Mouse (Mus musculus) testis, adult 2 months (tissue): ENCODE measurements at regions not wholly inside any gene's neighbourhood (a gene's known extent, or its start where the extent isn't known, plus 50 kb on each side); places are given as distances from the start of the nearest gene placed in this dataset.

ENCODE experiments used
- H3K27ac ChIP-seq: fragments of 200-500 bp; 2 replicates; pipeline ENCODE4 v1.5.1; 2012; ENCODE audit warnings: low read depth, low read length; ENCODE audit not compliant: control insufficient read depth, insufficient read depth
- H3K27me3 ChIP-seq: fragments of 200-500 bp; 2 replicates; pipeline ENCODE4 v1.6.1; 2012; ENCODE audit warnings: mild to moderate bottlenecking, low read length, moderate library complexity; ENCODE audit not compliant: control insufficient read depth, insufficient read depth
- H3K36me3 ChIP-seq: fragments of 200-500 bp; 2 replicates; pipeline ENCODE4 v1.6.1; 2012; ENCODE audit warnings: mild to moderate bottlenecking, low read length; ENCODE audit not compliant: control insufficient read depth, insufficient read depth
- H3K4me1 ChIP-seq: fragments of 200-500 bp; 2 replicates; pipeline ENCODE4 v1.6.1; 2012; ENCODE audit warnings: low read length; ENCODE audit not compliant: control insufficient read depth, insufficient read depth
- H3K4me3 ChIP-seq: fragments of 200-500 bp; 2 replicates; pipeline ENCODE4 v1.5.1; 2012; ENCODE audit warnings: low read depth, mild to moderate bottlenecking, low read length, moderate library complexity, mixed read lengths; ENCODE audit not compliant: control insufficient read depth
- CTCF ChIP-seq: fragments of 200-500 bp; IDR thresholded peaks from 2 replicates; pipeline ENCODE4 v1.5.1; 2012; ENCODE audit warnings: low read depth, mild to moderate bottlenecking, inconsistent platforms, low read length, moderate library complexity; ENCODE audit not compliant: control insufficient read depth, insufficient read depth, insufficient replicate concordance
- POLR2A ChIP-seq: fragments of 200-500 bp; IDR thresholded peaks from 2 replicates; pipeline ENCODE4 v1.6.1; 2012; ENCODE audit warnings: low read depth, mild to moderate bottlenecking, inconsistent platforms, low read length, moderate library complexity; ENCODE audit not compliant: control insufficient read depth

DNA sequence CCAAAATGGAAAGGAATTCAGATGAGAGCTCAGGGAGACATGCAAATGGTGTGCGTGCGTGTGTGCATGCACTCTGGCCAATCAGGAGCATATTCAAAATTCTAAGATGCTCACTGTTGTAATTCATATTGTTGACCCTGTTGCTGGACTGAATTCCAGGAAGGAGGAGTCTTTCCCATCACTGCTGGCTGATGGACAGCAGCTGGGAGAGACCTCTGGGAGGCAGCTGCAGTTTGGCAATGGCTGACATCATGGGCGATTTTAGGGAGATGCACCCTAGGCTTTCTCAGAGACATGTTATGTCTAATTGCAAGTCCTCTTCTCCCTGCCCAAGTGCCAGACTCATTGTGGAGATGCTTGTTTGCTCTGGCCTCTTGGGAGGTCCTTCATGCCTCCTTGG, 220.6 kb upstream of the Myocd start:
- no peaks in the 10 kb centered on the region for H3K36me3 ChIP-seq
- no peaks in the 10 kb centered on the region for H3K27me3 ChIP-seq
- no peak overlapping the region for H3K27ac ChIP-seq
- TF ChIP-seq CTCF (no peak), POLR2A (no peak)
- peaks cover 2% of the 10 kb centered on the region; the same call in 1 of the 2 replicates for H3K4me1 ChIP-seq
- no peak overlapping the region for H3K4me3 ChIP-seq

- Histone ChIP-seq H3K27ac (no peak overlapping the region), H3K4me3 (no peak overlapping the region)
- TF ChIP-seq POLR2A (no peak), CTCF (no peak)
Measured at GRCm38 (mm10) chr11:65475821-65476540, 206.2 kb upstream of the Myocd start.

GRCm38 (mm10) chr11:65475302-65475701, 205.5 kb upstream of the Myocd start:
- Histone ChIP-seq H3K36me3 (no peaks in the 10 kb centered on the region), H3K27me3 (no peaks in the 10 kb centered on the region), H3K4me3 (no peak overlapping the region), H3K4me1 (no peaks in the 10 kb centered on the region), H3K27ac (no peak overlapping the region)
- TF ChIP-seq CTCF (no peak), POLR2A (no peak)

More at GRCm38 (mm10) chr11:65475821-65476540, 206.2 kb upstream of the Myocd start:
- Histone ChIP-seq H3K27me3 (no peaks in the 10 kb centered on the region), H3K36me3 (no peaks in the 10 kb centered on the region), H3K4me1 (no peaks in the 10 kb centered on the region)

DNA sequence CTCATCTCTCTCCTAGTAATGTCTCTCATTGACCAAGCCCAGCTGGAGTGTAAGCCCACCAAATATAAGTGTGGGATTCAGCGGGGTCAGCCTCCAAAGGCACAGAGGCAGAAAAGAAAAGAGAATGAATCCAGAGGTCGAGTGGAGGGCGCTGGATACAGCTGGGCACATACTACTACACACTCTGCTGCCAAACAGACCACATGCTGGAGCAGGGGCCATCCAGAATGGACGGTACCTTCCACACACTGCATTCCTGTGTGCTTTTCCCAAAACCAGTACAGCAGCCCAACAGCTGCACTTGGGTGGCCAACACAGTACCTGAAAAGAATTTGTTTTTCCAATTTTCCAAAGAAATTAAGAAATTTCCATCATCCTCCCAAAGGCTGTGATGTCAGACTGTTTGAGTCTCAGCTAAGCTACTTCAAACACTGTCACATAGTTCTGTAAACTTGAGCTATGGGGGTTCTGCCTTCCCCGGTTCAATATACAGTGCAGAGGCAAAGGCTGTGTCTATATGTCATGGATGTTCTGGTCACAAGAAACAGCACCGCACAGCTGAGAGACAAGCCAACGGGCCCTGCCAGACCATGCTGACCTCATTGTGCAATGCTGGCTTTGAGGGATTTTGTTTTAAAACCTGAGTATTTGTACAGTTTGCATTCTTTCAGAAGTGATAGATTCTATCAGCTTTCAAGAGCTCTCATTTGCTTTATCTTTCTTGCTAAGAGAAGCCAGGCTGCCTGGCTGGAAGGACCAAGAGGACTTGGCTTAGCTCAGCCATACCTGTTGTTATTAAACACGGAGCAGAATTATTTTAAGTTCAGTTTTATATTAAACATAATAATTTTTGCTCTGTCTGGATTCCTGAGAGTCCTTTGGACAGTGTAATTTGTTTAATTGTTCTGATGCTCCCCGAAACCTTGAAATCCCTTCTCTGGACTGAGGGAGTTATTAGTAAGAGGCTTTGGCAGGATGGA, 200.3 kb upstream of the Myocd start:
- no peaks in the 10 kb centered on the region for H3K27me3 ChIP-seq
- no peaks in the 10 kb centered on the region for H3K36me3 ChIP-seq
- H3K27ac ChIP-seq, result no peak overlapping the region
- no peaks in the 10 kb centered on the region for H3K4me1 ChIP-seq
- no peak overlapping the region for H3K4me3 ChIP-seq
- TF ChIP-seq POLR2A (no peak), CTCF (no peak)

- no peaks in the 10 kb centered on the region for H3K36me3 ChIP-seq
- TF ChIP-seq CTCF, result no peak
- no peak for TF ChIP-seq POLR2A
- H3K27me3 ChIP-seq, result no peaks in the 10 kb centered on the region
- H3K4me1 ChIP-seq, result no peaks in the 10 kb centered on the region
- no peak overlapping the region for H3K4me3 ChIP-seq
- H3K27ac ChIP-seq, result no peak overlapping the region
Measured at GRCm38 (mm10) chr11:65461044-65461443, 191.3 kb upstream of the Myocd start.

GRCm38 (mm10) chr11:65448436-65448835, 178.6 kb upstream of the Myocd start:
- Histone ChIP-seq H3K36me3 (no peaks in the 10 kb centered on the region), H3K4me3 (no peak overlapping the region), H3K27ac (no peak overlapping the region), H3K4me1 (no peaks in the 10 kb centered on the region), H3K27me3 (no peaks in the 10 kb centered on the region)
- TF ChIP-seq POLR2A (no peak), CTCF (no peak)

- H3K4me1 ChIP-seq, result no peaks in the 10 kb centered on the region
- H3K27ac ChIP-seq, result no peak overlapping the region
- no peaks in the 10 kb centered on the region for H3K36me3 ChIP-seq
- H3K4me3 ChIP-seq, result no peak overlapping the region
- H3K27me3 ChIP-seq, result no peaks in the 10 kb centered on the region
- TF ChIP-seq POLR2A, result no peak
- no peak for TF ChIP-seq CTCF
Measured at GRCm38 (mm10) chr11:65443466-65444024, 173.8 kb upstream of the Myocd start.
